ENCODE assay signal across 8 mouse cellular contexts in the genomic region with DNA sequence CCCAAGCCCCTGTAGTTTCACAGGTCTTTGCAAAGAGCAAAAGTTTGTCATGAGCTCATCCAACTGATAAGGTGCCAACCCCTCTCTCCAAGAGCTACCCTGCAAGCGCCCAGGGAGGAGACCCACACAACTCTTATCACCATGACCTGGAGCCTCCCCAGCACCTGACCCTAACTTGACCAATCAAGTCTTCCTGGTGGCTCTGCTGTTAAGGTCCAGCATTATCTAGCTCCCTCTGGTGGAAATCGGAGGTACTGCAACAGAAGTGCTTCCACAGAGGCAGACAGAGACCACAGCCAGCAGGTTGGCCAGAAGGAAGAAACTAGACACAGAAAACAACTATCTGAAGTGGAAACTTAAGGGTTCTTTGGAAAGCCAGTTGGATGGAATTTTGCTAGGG. TPM values are rescaled to one million over a fixed set of nuclear protein-coding genes. Genes with fewer than 3 reads are reported as not detected.
DNase-seq lines count a peak whose midpoint lies in the region; ATAC-seq and TF ChIP-seq lines count a peak whose summit lies in the region.

No protein-coding gene starts in this region.

- TF ChIP-seq POLR2A in embryonic fibroblast, embryonic 13.5 days (IDR thresholded peaks at IDR 0.05; ENCODE audit: low read depth, low read length): no peak

- no peak overlapping the region for H3K4me3 ChIP-seq in hindbrain, embryonic 14.5 days (replicated peaks; ENCODE audit: low read length)
- H3K4me3 ChIP-seq in hindbrain, embryonic 13.5 days: no peak overlapping the region
- H3K4me3 ChIP-seq in embryonic fibroblast, embryonic 13.5 days (ENCODE audit: insufficient read depth, low read length): no peak overlapping the region

- H3K9ac ChIP-seq in hindbrain, embryonic 14.5 days: no peak overlapping the region
- no peak overlapping the region for H3K9ac ChIP-seq in hindbrain, embryonic 13.5 days

- peak; percentile 82 for DNase-seq in hindbrain, embryonic 14.5 days (ENCODE audit: low spot score)
- peak; percentile 56 to 76 for DNase-seq in adrenal gland, postnatal 4 days (ENCODE audit: low spot score in 2 of 2)
- DNase-seq in heart, postnatal 25 days (ENCODE audit: low spot score): peak; percentile 28
- DNase-seq in left cerebral cortex, postnatal 14 days (ENCODE audit: low spot score in 2 of 2): peak; percentile 88 to 92
- peak; percentile 48 to 79 for DNase-seq in monocyte, adult 2 months (ENCODE audit: low read depth in 1 of 2, low spot score in 2 of 2)
- DNase-seq in spleen, postnatal 4 days (ENCODE audit: low spot score in 2 of 2): peak; percentile 82 to 93

- no peaks in the 10 kb centered on the region for H3K27me3 ChIP-seq in hindbrain, embryonic 14.5 days (ENCODE audit: control insufficient read depth, insufficient read depth, low read length)
- 0 out of 2 replicates have a peak, but pooled peaks cover 3% of the 10 kb centered on the region for H3K27me3 ChIP-seq in hindbrain, embryonic 13.5 days

- no peak overlapping the region for H3K4me2 ChIP-seq in hindbrain, embryonic 14.5 days (replicated peaks)
- H3K4me2 ChIP-seq in hindbrain, embryonic 13.5 days: no peak overlapping the region

- peak; percentile 49; the same call in 1 of the 2 replicates for TF ChIP-seq CTCF in embryonic fibroblast, embryonic 13.5 days (IDR thresholded peaks at IDR 0.05; ENCODE audit: borderline replicate concordance, insufficient read depth, low read length)

- ATAC-seq in hindbrain, embryonic 14.5 days (ENCODE audit: low FRiP score): no peak
- ATAC-seq in hindbrain, embryonic 13.5 days (ENCODE audit: low FRiP score): no peak

- H3K4me1 ChIP-seq in hindbrain, embryonic 14.5 days (replicated peaks; ENCODE audit: control insufficient read depth, insufficient read depth, low read length): peaks cover 11% of the 10 kb centered on the region
- peaks cover 13% of the 10 kb centered on the region for H3K4me1 ChIP-seq in hindbrain, embryonic 13.5 days (replicated peaks)
- H3K4me1 ChIP-seq in embryonic fibroblast, embryonic 13.5 days (ENCODE audit: control insufficient read depth, insufficient read depth, low read length): peaks cover under 1% of the 10 kb centered on the region; the same call in 1 of the 2 replicates

- intact Hi-C loops in heart, postnatal 25 days (cut with DNase I): loop anchor here (5.0 to 10.0 kb wide), 2 partner anchors 113 to 454 kb away; no protein-coding TSS in a partner anchor
- intact Hi-C loops in left cerebral cortex, postnatal 14 days (cut with DNase I): no loop called here

- no peak overlapping the region for H3K27ac ChIP-seq in hindbrain, embryonic 14.5 days
- H3K27ac ChIP-seq in hindbrain, embryonic 13.5 days: no peak overlapping the region
- no peak overlapping the region for H3K27ac ChIP-seq in embryonic fibroblast, embryonic 13.5 days (ENCODE audit: insufficient read depth, low read length)

- H3K9me3 ChIP-seq in hindbrain, embryonic 14.5 days (ENCODE audit: control insufficient read depth, low read length): no peaks in the 10 kb centered on the region
- no peaks in the 10 kb centered on the region for H3K9me3 ChIP-seq in hindbrain, embryonic 13.5 days

- H3K36me3 ChIP-seq in hindbrain, embryonic 14.5 days (replicated peaks; ENCODE audit: control insufficient read depth, insufficient read depth): no peaks in the 10 kb centered on the region
- no peaks in the 10 kb centered on the region for H3K36me3 ChIP-seq in hindbrain, embryonic 13.5 days

- WGBS in hindbrain, embryonic 14.5 days: 25% methylated on average over 2 of the region's 2 CpGs
- WGBS in hindbrain, embryonic 13.5 days: 31% methylated on average over 2 of the region's 2 CpGs

RNA-seq across cellular contexts. Expression of gene Uqcrfs1, which starts 3.7 kb away (rescaled TPM):
- polyA plus RNA-seq in hindbrain, embryonic 14.5 days (2014; fragmentation: Nextera tagmentation; extraction: Ambion mirVana): 312 and 319 TPM in 2 replicates
- 275 and 283 TPM in 2 replicates for polyA plus RNA-seq in hindbrain, embryonic 13.5 days (2015; fragmentation: Nextera tagmentation; extraction: Ambion mirVana)
- 100 to 1,000 TPM; 252 to 259 TPM for total RNA-seq in adrenal gland, postnatal 4 days (2021)
- polyA plus RNA-seq in embryonic fibroblast, embryonic 13.5 days (2011; ENCODE audit: insufficient read length, low read depth, missing spikeins): 78.2 and 82.3 TPM in 2 replicates
- total RNA-seq in heart, postnatal 25 days (2021): 1,000 to 10,000 TPM; 1,260 to 1,275 TPM
- 100 to 1,000 TPM; 165 to 176 TPM for total RNA-seq in left cerebral cortex, postnatal 14 days (2021)

Comparison
In these comparisons a context has a peak if more than half of its experiments do, and no peak if none do; other contexts are left out.
1. DNase-seq: peak in every context shown above with its lines; median percentile 90 in left cerebral cortex, postnatal 14 days; 88 in spleen, postnatal 4 days; 82 in hindbrain, embryonic 14.5 days; 66 in adrenal gland, postnatal 4 days; 64 in monocyte, adult 2 months; 28 in heart, postnatal 25 days.
2. RNA of gene Uqcrfs1, which starts 3.7 kb away (total RNA-seq): 1,260 to 1,275 TPM in heart, postnatal 25 days; 252 to 259 TPM in adrenal gland, postnatal 4 days and 165 to 176 TPM in left cerebral cortex, postnatal 14 days; every median in the first group is over 4 times any median in the second.